Mouse (Mus musculus): ENCODE data around the gene Zfp968.
"Not testable (repeated sequence)": the region's sequence is repeated elsewhere in the genome, so short reads cannot be mapped to it uniquely, and the experiment has no call there.

DNA sequence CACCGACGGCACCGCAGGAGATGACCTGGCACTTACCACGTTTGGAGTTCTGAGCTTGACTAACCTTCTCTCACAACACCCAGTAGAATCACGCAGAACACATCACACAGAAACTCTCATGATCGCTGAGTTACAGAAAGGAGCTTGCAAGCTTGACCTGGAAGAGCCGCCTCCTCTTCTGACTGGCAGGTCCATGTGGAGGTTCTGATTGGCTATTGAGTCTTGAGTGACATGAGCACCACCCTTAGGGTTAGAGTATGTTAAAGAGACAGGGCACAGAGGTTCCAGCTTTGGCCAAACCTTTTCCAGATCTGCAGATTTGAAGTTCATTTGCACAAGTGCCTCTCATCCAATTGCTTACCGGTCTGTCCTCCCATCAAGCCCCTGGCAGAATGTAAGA is 34.1 kb upstream of the Zfp968 start, which contains the start of gene Gm4631:
- TF ChIP-seq CTCF (IDR thresholded peaks at IDR 0.05; ENCODE audit: control insufficient read depth, insufficient read depth, insufficient replicate concordance, low read depth, low read length); POLR2A (IDR thresholded peaks at IDR 0.05; ENCODE audit: control insufficient read depth, low read depth, low read length): not testable (repeated sequence)

Measured in testis, adult 2 months (tissue).